In genomic region chr5:10953512-10953911, GRCm38 (mm10) we compare ENCODE assay signal across 20 mouse cellular contexts. TPM values are rescaled to one million over a fixed set of nuclear protein-coding genes. Genes with fewer than 3 reads are reported as not detected.
DNase-seq lines count a peak whose midpoint lies in the region; TF ChIP-seq lines count a peak whose summit lies in the region.
"Not testable (repeated sequence)": the region's sequence is repeated elsewhere in the genome, so short reads cannot be mapped to it uniquely, and the experiment has no call there.
"Had no signal": no experiment of that assay in that cellular context is flagged by ENCODE, and none has a peak within 500 bp of the region (broad histone marks: within the 10 kb centered on the region; RNA-seq: fewer than 3 reads in every experiment).

No protein-coding gene starts in this region.

- H3K9ac ChIP-seq in CH12.LX (ENCODE audit: insufficient read depth, low read depth) = not testable (repeated sequence)

- TF ChIP-seq RAD21 in CH12.LX (IDR thresholded peaks at IDR 0.05; ENCODE audit: low read depth, low read length) = not testable (repeated sequence)

- H3K27me3 ChIP-seq in CH12.LX (replicated peaks) = not testable (repeated sequence)

- TF ChIP-seq EP300 in CH12.LX (IDR thresholded peaks at IDR 0.05; ENCODE audit: low read length) = peak; percentile 58

- not testable (repeated sequence) for TF ChIP-seq POLR2A in CH12.LX (IDR thresholded peaks at IDR 0.05; ENCODE audit: low read depth, low read length)

- H3K4me1 ChIP-seq in CH12.LX (ENCODE audit: control insufficient read depth in 1 of 2, insufficient read depth in 2 of 2) = not testable (repeated sequence)

- H3K27ac ChIP-seq in CH12.LX (ENCODE audit: insufficient read depth, low read depth) = not testable (repeated sequence)

- dilution Hi-C loops in CH12.LX (cut with MboI; ENCODE audit: extremely low pct_ligation_motif_present, extremely low pct_unique_long_range_greater_than_20kb, low sequenced_read_pairs) = not testable (repeated sequence)

- DNase-seq in A20 (ENCODE audit: low read depth, low spot score) = peak; percentile 54
- DNase-seq in CD4-positive, CD25-positive, alpha-beta regulatory T cell, adult 2 months (ENCODE audit: low read depth, low spot score) = peak; percentile 0
- DNase-seq in CH12.LX (ENCODE audit: extremely low read depth) = not testable (repeated sequence)

- not testable (repeated sequence) for H3K9me3 ChIP-seq in CH12.LX (replicated peaks; ENCODE audit: low read length)

- not testable (repeated sequence) for H3K79me2 ChIP-seq in CH12.LX (replicated peaks; ENCODE audit: control insufficient read depth, extremely low read depth, insufficient read depth, poor library complexity, severe bottlenecking)

- not testable (repeated sequence) for H3K4me2 ChIP-seq in CH12.LX (ENCODE audit: insufficient read depth, low read depth, poor library complexity, severe bottlenecking)

- not testable (repeated sequence) for H3K4me3 ChIP-seq in CH12.LX (replicated peaks in 1 of 3; ENCODE audit: low read depth in 2 of 3, low read length in 2 of 3, poor library complexity in 1 of 3)

- not testable (repeated sequence) for TF ChIP-seq CTCF in CH12.LX (conservative IDR thresholded peaks at IDR 0.05 in 1 of 2, IDR thresholded peaks at IDR 0.05 in 1 of 2; ENCODE audit: low read depth in 2 of 2, low read length in 2 of 2)

- in situ Hi-C loops in CH12.LX (cut with MboI; ENCODE audit: low pct_ligation_motif_present, low pct_unique_long_range_greater_than_20kb, low sequenced_read_pairs) = not testable (repeated sequence)

- H3K36me3 ChIP-seq in CH12.LX (replicated peaks in 1 of 2; ENCODE audit: control insufficient read depth in 1 of 2, insufficient read depth in 1 of 2, low read length in 1 of 2) = not testable (repeated sequence)

TF ChIP-seq in CH12.LX, 34 proteins besides CTCF, POLR2A, EP300 and RAD21:
- TF ChIP-seq JUN (IDR thresholded peaks at IDR 0.05; ENCODE audit: insufficient read depth, low read depth, low read length) (peak; percentile 49), TCF12 (IDR thresholded peaks at IDR 0.05; ENCODE audit: low read depth, low read length) (peak; percentile 88), BHLHE40 (IDR thresholded peaks at IDR 0.05; ENCODE audit: low read depth, low read length) (0 out of 2 replicates have a peak, but pooled peaks have one; percentile 16), IRF4 (IDR thresholded peaks at IDR 0.05; ENCODE audit: low read depth, low read length) (peak; percentile 66; the same call in 1 of the 2 replicates), JUND (conservative IDR thresholded peaks at IDR 0.05; ENCODE audit: low read depth, low read length) (peak; percentile 49)

RNA-seq across cellular contexts. Expression of gene Gm8857, which starts 5.9 kb away (rescaled TPM):
- total RNA-seq in CH12.LX (2012; rRNA removed) (0.64 and 0.71 TPM in 2 replicates), CH12.LX (2014; rRNA removed) (0.26 and 0.73 TPM in 2 replicates)
- polyA plus RNA-seq in CH12.LX (2012; ENCODE audit: insufficient read length, low read depth) = 0.27 and 0.30 TPM in 2 replicates
- total RNA-seq: adrenal gland, adult 18-20 months; adrenal gland, adult 2 months; adrenal gland, adult 8-10 months; adrenal gland, postnatal 10 days; adrenal gland, postnatal 14 days; adrenal gland, postnatal 25 days; adrenal gland, postnatal 36 days; adrenal gland, postnatal 4 days; ES-E14; G1E; MEL had no signal
- polyA plus RNA-seq: adrenal gland, adult 2 months; brain, embryonic 14.5 days; C2C12; CD4-positive, CD25-positive, alpha-beta regulatory T cell, adult 4 months; cerebellum, adult 2 months; G1E; Patski had no signal

RNA-seq across cellular contexts. Expression of gene Gm8871, which starts 5.9 kb away (rescaled TPM):
- 0.38 and 2.6 TPM in 2 replicates for total RNA-seq in CH12.LX (2012; rRNA removed)
- 0.41 TPM in 1 of 2 replicates, not detected in the other for total RNA-seq in CH12.LX (2014; rRNA removed)
- polyA plus RNA-seq in CH12.LX (2012; ENCODE audit: insufficient read length, low read depth) = not detected in 2 replicates
- total RNA-seq: adrenal gland, adult 18-20 months; adrenal gland, adult 2 months; adrenal gland, adult 8-10 months; adrenal gland, postnatal 10 days; adrenal gland, postnatal 14 days; adrenal gland, postnatal 25 days; adrenal gland, postnatal 36 days; adrenal gland, postnatal 4 days; ES-E14; G1E; MEL had no signal
- polyA plus RNA-seq: activated CD4-positive, CD25-positive, alpha-beta regulatory T cell, adult 4 months; adrenal gland, adult 2 months; brain, embryonic 14.5 days; C2C12; CD4-positive, CD25-positive, alpha-beta regulatory T cell, adult 4 months; cerebellum, adult 2 months; G1E; Patski had no signal
